Mouse (Mus musculus) CH12.LX (cell line): ENCODE measurements around the gene Btbd9. TPM values are rescaled to one million over a fixed set of nuclear protein-coding genes. Genes with fewer than 3 reads are reported as not detected.

Source experiments
- DNase-seq: peaks from one replicate; pipeline ENCODE4 v3.0.0-alpha.2; 2013; ENCODE audit errors: extremely low read depth
- H3K27ac ChIP-seq: 2 replicates; pipeline ENCODE4 v1.5.1; 2012; ENCODE audit warnings: low read depth, mild to moderate bottlenecking, control low read depth, moderate library complexity; ENCODE audit not compliant: insufficient read depth
- H3K27me3 ChIP-seq: replicated peaks from 2 replicates; pipeline ENCODE3; 2012; ENCODE audit warnings: inconsistent platforms
- H3K36me3 ChIP-seq, 2 experiments: replicated peaks in 1 of 2; 2 replicates each; pipeline versions ENCODE3 to v1.6.1; 2012; ENCODE audit warnings: inconsistent platforms in 1 of 2, low read length in 1 of 2, mild to moderate bottlenecking in 1 of 2, mixed read lengths in 1 of 2, moderate library complexity in 1 of 2; ENCODE audit not compliant: control insufficient read depth in 1 of 2, insufficient read depth in 1 of 2
- H3K4me1 ChIP-seq, 2 experiments: 2 replicates each; pipeline ENCODE4 v1.6.1; 2012; ENCODE audit warnings: inconsistent platforms in 1 of 2, moderate library complexity in 1 of 2; ENCODE audit not compliant: insufficient read depth in 2 of 2, control insufficient read depth in 1 of 2
- H3K4me2 ChIP-seq: 2 replicates; pipeline ENCODE4 v1.6.1; 2012; ENCODE audit warnings: low read depth, mild to moderate bottlenecking, control low read depth; ENCODE audit not compliant: poor library complexity, insufficient read depth, severe bottlenecking
- H3K4me3 ChIP-seq, 3 experiments: fragments of 150-350 bp in 1 of 3; sonication (generic) in 1 of 3; replicated peaks in 1 of 3; 2 replicates each; pipeline versions ENCODE3 to v1.5.1; 2011 to 2012; ENCODE audit warnings: low read depth in 2 of 3, low read length in 2 of 3, mild to moderate bottlenecking in 2 of 3, moderate library complexity in 2 of 3, control low read depth in 1 of 3, improper control_type of control experiment in 1 of 3, inconsistent platforms in 1 of 3, mixed read lengths in 1 of 3; ENCODE audit not compliant: poor library complexity in 1 of 3
- H3K79me2 ChIP-seq: replicated peaks from 2 replicates; pipeline ENCODE4 v1.6.1; 2012; ENCODE audit warnings: mild to moderate bottlenecking, moderate library complexity; ENCODE audit not compliant: control insufficient read depth, poor library complexity, insufficient read depth, severe bottlenecking; ENCODE audit errors: extremely low read depth
- H3K9ac ChIP-seq: 2 replicates; pipeline ENCODE4 v1.6.1; 2012; ENCODE audit warnings: low read depth, mild to moderate bottlenecking, control low read depth, moderate library complexity; ENCODE audit not compliant: insufficient read depth
- H3K9me3 ChIP-seq: replicated peaks from 2 replicates; pipeline ENCODE3; 2012; ENCODE audit warnings: low read length, inconsistent platforms, mixed read lengths
- CHD1 ChIP-seq: IDR thresholded peaks from 2 replicates; pipeline ENCODE4 v1.6.1; 2012; ENCODE audit warnings: low read depth, low read length, improper control_type of control experiment, inconsistent platforms
- CHD2 ChIP-seq: IDR thresholded peaks from 2 replicates; pipeline ENCODE4 v1.6.1; 2011; ENCODE audit warnings: low read length, improper control_type of control experiment
- CTCF ChIP-seq, 2 experiments: IDR thresholded peaks in 1 of 2; conservative IDR thresholded peaks in 1 of 2; 2 replicates each; pipeline ENCODE4 v1.5.1; 2011 to 2012; ENCODE audit warnings: low read depth in 2 of 2, low read length in 2 of 2, improper control_type of control experiment in 1 of 2, inconsistent platforms in 1 of 2, mild to moderate bottlenecking in 1 of 2, moderate library complexity in 1 of 2
- E2F4 ChIP-seq: IDR thresholded peaks from 2 replicates; pipeline ENCODE4 v1.6.1; 2011; ENCODE audit warnings: low read depth, low read length, improper control_type of control experiment; ENCODE audit not compliant: insufficient replicate concordance
- ELF1 ChIP-seq: IDR thresholded peaks from 2 replicates; pipeline ENCODE4 v1.6.1; 2014; ENCODE audit warnings: low read depth, mild to moderate bottlenecking, inconsistent platforms, low read length, improper control_type of control experiment
- ETS1 ChIP-seq: conservative IDR thresholded peaks from 2 replicates; pipeline ENCODE4 v1.6.1; 2012; ENCODE audit warnings: low read depth, mild to moderate bottlenecking, inconsistent platforms, low read length, improper control_type of control experiment, moderate library complexity
- JUN ChIP-seq: IDR thresholded peaks from 2 replicates; pipeline ENCODE4 v1.6.1; 2011; ENCODE audit warnings: low read depth, mild to moderate bottlenecking, low read length, improper control_type of control experiment, moderate library complexity; ENCODE audit not compliant: insufficient read depth
- MEF2A ChIP-seq: IDR thresholded peaks from 2 replicates; pipeline ENCODE4 v1.6.1; 2014; ENCODE audit warnings: low read depth, mild to moderate bottlenecking, inconsistent platforms, low read length, improper control_type of control experiment, borderline replicate concordance
- NELFE ChIP-seq: IDR thresholded peaks from 2 replicates; pipeline ENCODE4 v1.6.1; 2011; ENCODE audit warnings: low read depth, low read length, improper control_type of control experiment
- POLR2A ChIP-seq: IDR thresholded peaks from 2 replicates; pipeline ENCODE4 v1.6.1; 2011; ENCODE audit warnings: low read depth, mild to moderate bottlenecking, improper control_type of control experiment, low read length
- RAD21 ChIP-seq: IDR thresholded peaks from 2 replicates; pipeline ENCODE4 v1.6.1; 2011; ENCODE audit warnings: low read depth, mild to moderate bottlenecking, low read length, improper control_type of control experiment, moderate library complexity
- RCOR1 ChIP-seq: conservative IDR thresholded peaks from 2 replicates; pipeline ENCODE4 v1.6.1; 2012; ENCODE audit warnings: low read depth, mild to moderate bottlenecking, inconsistent platforms, low read length, improper control_type of control experiment
- SMC3 ChIP-seq: IDR thresholded peaks from 2 replicates; pipeline ENCODE4 v1.6.1; 2011; ENCODE audit warnings: low read depth, low read length, improper control_type of control experiment
- TBP ChIP-seq: conservative IDR thresholded peaks from 2 replicates; pipeline ENCODE4 v1.6.1; 2011; ENCODE audit warnings: low read depth, low read length, improper control_type of control experiment
- USF1 ChIP-seq: IDR thresholded peaks from 2 replicates; pipeline ENCODE4 v1.6.1; 2014; ENCODE audit warnings: low read depth, mild to moderate bottlenecking, inconsistent platforms, low read length, improper control_type of control experiment
- ZKSCAN1 ChIP-seq: IDR thresholded peaks from 2 replicates; pipeline ENCODE4 v1.6.1; 2012; ENCODE audit warnings: low read depth, inconsistent platforms, low read length, improper control_type of control experiment, borderline replicate concordance
- ZMIZ1 ChIP-seq: IDR thresholded peaks from 2 replicates; pipeline ENCODE4 v1.6.1; 2012; ENCODE audit warnings: low read depth, mild to moderate bottlenecking, inconsistent platforms, low read length, improper control_type of control experiment
- ZNF384 ChIP-seq: IDR thresholded peaks from 2 replicates; pipeline ENCODE4 v1.6.1; 2012; ENCODE audit warnings: low read depth, low read length, improper control_type of control experiment, inconsistent platforms
- dilution Hi-C: fragments of 300-500 bp; cut with MboI; formaldehyde crosslinking; loops from 2 replicates; pipeline ENCODE4 v1.14.3; 2020; ENCODE audit warnings: low sequenced_read_pairs; ENCODE audit not compliant: extremely low pct_unique_long_range_greater_than_20kb, extremely low pct_ligation_motif_present
- in situ Hi-C: fragments of 300-500 bp; cut with MboI; formaldehyde crosslinking; loops from 3 replicates; pipeline ENCODE4 v1.14.3; 2019; ENCODE audit warnings: low sequenced_read_pairs, low pct_ligation_motif_present, low pct_unique_long_range_greater_than_20kb, mixed read lengths
- polyA plus RNA-seq: library from polyadenylated mRNA; unstranded; fragments of >175 nt; gene quantifications from 2 replicates; pipeline ENCODE4 v1.2.1, GENCODE M21; 2012; ENCODE audit warnings: low read depth; ENCODE audit not compliant: insufficient read length
- total RNA-seq, 2 experiments: library from RNA; depleted of rRNA; stranded (reverse); fragments of 300-350 nt in 1 of 2; fragments of >200 nt in 1 of 2; gene quantifications; 2 replicates each; pipeline ENCODE4 v1.2.3; 2012 to 2014

The Btbd9 gene
- total and polyA plus RNA-seq, 3 experiments, result 19.3 to 25.4 (median 20.0) TPM

GRCm38 (mm10) chr17:30364701-30365100 lies 211.6 kb downstream of the Btbd9 start:
- no peak overlapping the region for H3K4me3 ChIP-seq
- in situ Hi-C loops, result no loop called here
- H3K9ac ChIP-seq, result no peak overlapping the region
- H3K4me2 ChIP-seq, result no peak overlapping the region
- H3K9me3 ChIP-seq, result no peaks in the 10 kb centered on the region
- H3K36me3 ChIP-seq, result no peaks in the 10 kb centered on the region
- DNase-seq, result no peak
- dilution Hi-C loops, result no loop called here
- no peaks in the 10 kb centered on the region for H3K79me2 ChIP-seq
- no peaks in the 10 kb centered on the region for H3K27me3 ChIP-seq
- TF ChIP-seq NELFE, result no peak
- no peak for TF ChIP-seq ETS1
- TF ChIP-seq CTCF (conservative IDR thresholded peaks at IDR 0.05 in 1 of 2, IDR thresholded peaks at IDR 0.05 in 1 of 2; ENCODE audit: low read depth in 2 of 2, low read length in 2 of 2), result no peak
- TF ChIP-seq ZNF384, result no peak
- TF ChIP-seq RAD21, result no peak
- TF ChIP-seq ELF1, result no peak
- no peak for TF ChIP-seq JUN
- no peak for TF ChIP-seq ZMIZ1
- no peak for TF ChIP-seq CHD1
- no peak for TF ChIP-seq TBP
- TF ChIP-seq E2F4, result no peak
- TF ChIP-seq POLR2A, result no peak
- no peak for TF ChIP-seq CHD2
- no peak for TF ChIP-seq USF1
- TF ChIP-seq ZKSCAN1, result no peak
- peaks cover 4 to 8% of the 10 kb centered on the region in 2 experiments; a peak in 3 of 4 replicates for H3K4me1 ChIP-seq
- no peak overlapping the region for H3K27ac ChIP-seq

DNA sequence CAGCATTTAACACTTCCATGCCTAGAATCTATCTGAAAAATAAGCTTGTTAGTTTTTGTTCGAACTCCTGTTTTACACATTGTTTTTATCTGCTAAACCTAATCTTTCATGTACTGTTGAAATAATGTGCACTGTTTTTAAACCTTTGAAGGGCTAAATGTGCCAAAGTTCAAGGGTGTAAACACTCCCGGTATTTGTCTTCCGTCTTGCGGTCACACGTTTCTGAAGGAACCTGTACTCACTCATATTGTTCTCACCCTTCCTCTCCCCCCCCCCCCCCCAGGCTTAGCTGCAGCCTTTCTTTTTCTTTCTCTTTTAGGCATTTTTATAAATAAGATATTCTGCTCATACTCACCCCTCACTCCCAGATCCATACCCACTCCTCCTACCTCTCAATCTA lies 212.9 kb downstream of the Btbd9 start:
- Histone ChIP-seq H3K9me3 (no peaks in the 10 kb centered on the region), H3K27me3 (no peaks in the 10 kb centered on the region), H3K4me1 (peaks cover 4 to 8% of the 10 kb centered on the region in 2 experiments; a peak in 3 of 4 replicates), H3K79me2 (no peaks in the 10 kb centered on the region), H3K4me3 (no peak overlapping the region), H3K9ac (no peak overlapping the region), H3K4me2 (no peak overlapping the region), H3K27ac (no peak overlapping the region), H3K36me3 (no peaks in the 10 kb centered on the region)
- dilution Hi-C loops (no loop called here), in situ Hi-C loops (no loop called here)
- no peak for DNase-seq
- TF ChIP-seq MEF2A (no peak), RCOR1 (no peak), CHD1 (no peak), SMC3 (no peak)
